Mouse (Mus musculus) liver, embryonic 14.5 days (tissue): ENCODE data around the gene Magix.

ENCODE experiments used
- CTCF ChIP-seq: IDR thresholded peaks from 2 replicates; pipeline ENCODE4 v1.5.1; 2016; ENCODE audit warnings: antibody characterized with exemption, low read depth, control low read depth
- EP300 ChIP-seq: IDR thresholded peaks from 2 replicates; pipeline ENCODE4 v1.6.1; 2016; ENCODE audit warnings: antibody characterized with exemption, low read depth

GRCm38 (mm10) chrX:7657221-7657639 lies 23.8 kb downstream of the Magix start, which contains the start of gene Prickle3:
- TF ChIP-seq CTCF (no peak), EP300 (no peak)
